Mouse (Mus musculus): ENCODE results near the gene Nipa1. TPM values are rescaled to one million over a fixed set of nuclear protein-coding genes. Genes with fewer than 3 reads are reported as not detected.
"Not testable (repeated sequence)": the region's sequence is repeated elsewhere in the genome, so short reads cannot be mapped to it uniquely, and the experiment has no call there.

Gene Nipa1
- total and polyA plus RNA-seq, 3 experiments = 0.38 to 1.0 (median 0.96) TPM

DNA sequence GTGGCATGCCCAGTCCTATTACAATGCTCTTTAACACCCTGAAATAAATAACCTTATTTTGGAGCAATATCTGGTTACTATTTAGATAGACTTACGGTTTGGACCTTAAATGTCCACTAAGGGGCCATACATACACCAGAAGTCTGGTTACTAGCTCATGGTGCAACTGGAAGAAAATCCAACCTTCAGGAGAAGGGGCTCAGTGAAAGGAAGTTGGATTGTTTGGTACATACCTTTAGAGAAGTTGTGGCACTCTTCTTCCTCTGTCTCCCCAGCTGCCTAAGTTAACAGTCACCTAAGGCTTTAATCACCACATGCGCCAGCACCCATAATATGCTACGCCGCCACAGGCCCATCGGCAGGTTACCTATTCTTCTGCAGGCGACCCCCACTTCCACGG, 3.9 kb downstream of the Nipa1 start:
- dilution Hi-C loops (cut with MboI; ENCODE audit: extremely low pct_ligation_motif_present, extremely low pct_unique_long_range_greater_than_20kb, low sequenced_read_pairs) = no loop called here
- Histone ChIP-seq H3K27ac (ENCODE audit: insufficient read depth, low read depth) (no peak overlapping the region), H3K9ac (ENCODE audit: insufficient read depth, low read depth) (no peak overlapping the region)

DNA sequence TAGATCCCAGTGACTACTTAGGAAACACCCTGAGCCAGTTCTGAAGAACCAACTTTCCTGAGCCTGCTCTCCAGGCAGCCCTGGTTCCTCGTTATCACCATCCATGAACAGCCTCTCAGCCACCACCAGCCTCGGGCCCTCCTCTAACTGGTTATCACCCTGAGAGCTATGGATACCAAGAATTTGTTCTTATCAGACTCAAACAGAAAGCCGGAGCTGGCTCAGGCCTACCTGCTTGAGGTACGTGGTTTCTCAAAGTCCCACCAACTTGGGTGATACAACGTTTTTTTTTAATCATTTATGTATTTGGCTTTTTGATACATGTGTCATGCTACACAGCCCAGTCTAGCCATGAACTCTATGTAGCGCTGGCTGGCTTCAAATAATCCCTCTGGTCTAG, 4.6 kb downstream of the Nipa1 start:
- in situ Hi-C loops (cut with MboI; ENCODE audit: low pct_ligation_motif_present, low pct_unique_long_range_greater_than_20kb, low sequenced_read_pairs) = no loop called here
- Histone ChIP-seq H3K27ac (ENCODE audit: insufficient read depth, low read depth) (no peak overlapping the region), H3K36me3 (replicated peaks in 1 of 2; ENCODE audit: control insufficient read depth in 1 of 2, insufficient read depth in 1 of 2, low read length in 1 of 2) (no peaks in the 10 kb centered on the region), H3K27me3 (replicated peaks) (peaks cover 3% of the 10 kb centered on the region), H3K4me1 (ENCODE audit: control insufficient read depth in 1 of 2, insufficient read depth in 2 of 2) (peaks cover 0 to 16% of the 10 kb centered on the region in 2 experiments; a peak in 2 of 4 replicates), H3K79me2 (replicated peaks; ENCODE audit: control insufficient read depth, extremely low read depth, insufficient read depth, poor library complexity, severe bottlenecking) (no peaks in the 10 kb centered on the region), H3K9me3 (replicated peaks; ENCODE audit: low read length) (no peaks in the 10 kb centered on the region), H3K9ac (ENCODE audit: insufficient read depth, low read depth) (no peak overlapping the region), H3K4me3 (replicated peaks in 1 of 3; ENCODE audit: low read depth in 2 of 3, low read length in 2 of 3, poor library complexity in 1 of 3) (no peak overlapping the region), H3K4me2 (ENCODE audit: insufficient read depth, low read depth, poor library complexity, severe bottlenecking) (no peak overlapping the region)
- dilution Hi-C loops (cut with MboI; ENCODE audit: extremely low pct_ligation_motif_present, extremely low pct_unique_long_range_greater_than_20kb, low sequenced_read_pairs) = no loop called here
- no peak for TF ChIP-seq POLR2AphosphoS2 (IDR thresholded peaks at IDR 0.05; ENCODE audit: low read depth, low read length)
- TF ChIP-seq ETS1 (conservative IDR thresholded peaks at IDR 0.05; ENCODE audit: low read depth, low read length) = no peak
- no peak for TF ChIP-seq BHLHE40 (IDR thresholded peaks at IDR 0.05; ENCODE audit: low read depth, low read length)
- TF ChIP-seq SMC3 (IDR thresholded peaks at IDR 0.05; ENCODE audit: low read depth, low read length) = no peak
- TF ChIP-seq NRF1 (IDR thresholded peaks at IDR 0.05; ENCODE audit: low read depth, low read length) = no peak
- TF ChIP-seq TCF12 (IDR thresholded peaks at IDR 0.05; ENCODE audit: low read depth, low read length) = no peak
- TF ChIP-seq EP300 (IDR thresholded peaks at IDR 0.05; ENCODE audit: low read length) = no peak
- TF ChIP-seq PAX5 (IDR thresholded peaks at IDR 0.05; ENCODE audit: low read length) = no peak
- TF ChIP-seq MYC (IDR thresholded peaks at IDR 0.05; ENCODE audit: low read depth, low read length) = no peak
- no peak for TF ChIP-seq ELF1 (IDR thresholded peaks at IDR 0.05; ENCODE audit: low read depth, low read length)
- DNase-seq (ENCODE audit: extremely low read depth) = no peak

More for the DNA sequence above, 3.9 kb downstream of the Nipa1 start:
- H3K27me3 ChIP-seq (replicated peaks) = peaks cover 3% of the 10 kb centered on the region
- H3K36me3 ChIP-seq (replicated peaks in 1 of 2; ENCODE audit: control insufficient read depth in 1 of 2, insufficient read depth in 1 of 2, low read length in 1 of 2) = no peaks in the 10 kb centered on the region
- in situ Hi-C loops (cut with MboI; ENCODE audit: low pct_ligation_motif_present, low pct_unique_long_range_greater_than_20kb, low sequenced_read_pairs) = no loop called here
- no peaks in the 10 kb centered on the region for H3K79me2 ChIP-seq (replicated peaks; ENCODE audit: control insufficient read depth, extremely low read depth, insufficient read depth, poor library complexity, severe bottlenecking)
- no peak overlapping the region for H3K4me3 ChIP-seq (replicated peaks in 1 of 3; ENCODE audit: low read depth in 2 of 3, low read length in 2 of 3, poor library complexity in 1 of 3)
- no peaks in the 10 kb centered on the region for H3K9me3 ChIP-seq (replicated peaks; ENCODE audit: low read length)
- no peak for DNase-seq (ENCODE audit: extremely low read depth)
- peaks cover 0 to 16% of the 10 kb centered on the region in 2 experiments; a peak in 2 of 4 replicates for H3K4me1 ChIP-seq (ENCODE audit: control insufficient read depth in 1 of 2, insufficient read depth in 2 of 2)
- no peak for TF ChIP-seq ZC3H11A (IDR thresholded peaks at IDR 0.05; ENCODE audit: low read depth, low read length)
- no peak for TF ChIP-seq KAT2A (IDR thresholded peaks at IDR 0.05; ENCODE audit: insufficient replicate concordance, low read length)
- H3K4me2 ChIP-seq (ENCODE audit: insufficient read depth, low read depth, poor library complexity, severe bottlenecking) = no peak overlapping the region

GRCm38 (mm10) chr7:56014002-56014702, 5.6 kb downstream of the Nipa1 start:
- H3K9me3 ChIP-seq (replicated peaks; ENCODE audit: low read length); H3K4me3 ChIP-seq (replicated peaks in 1 of 3; ENCODE audit: low read depth in 2 of 3, low read length in 2 of 3, poor library complexity in 1 of 3); H3K27ac ChIP-seq (ENCODE audit: insufficient read depth, low read depth); H3K27me3 ChIP-seq (replicated peaks); H3K4me2 ChIP-seq (ENCODE audit: insufficient read depth, low read depth, poor library complexity, severe bottlenecking); DNase-seq (ENCODE audit: extremely low read depth); H3K36me3 ChIP-seq (replicated peaks in 1 of 2; ENCODE audit: control insufficient read depth in 1 of 2, insufficient read depth in 1 of 2, low read length in 1 of 2); in situ Hi-C loops (cut with MboI; ENCODE audit: low pct_ligation_motif_present, low pct_unique_long_range_greater_than_20kb, low sequenced_read_pairs); H3K79me2 ChIP-seq (replicated peaks; ENCODE audit: control insufficient read depth, extremely low read depth, insufficient read depth, poor library complexity, severe bottlenecking); H3K9ac ChIP-seq (ENCODE audit: insufficient read depth, low read depth); dilution Hi-C loops (cut with MboI; ENCODE audit: extremely low pct_ligation_motif_present, extremely low pct_unique_long_range_greater_than_20kb, low sequenced_read_pairs): not testable (repeated sequence)
- peaks cover 0 to 19% of the 10 kb centered on the region in 2 experiments; a peak in 2 of 4 replicates for H3K4me1 ChIP-seq (ENCODE audit: control insufficient read depth in 1 of 2, insufficient read depth in 2 of 2)
